Mouse (Mus musculus) CH12F3 (cell line): ENCODE measurements around the gene Cryba2.

Experiments used
- in situ Hi-C: fragments of 300-500 bp; cut with MboI; formaldehyde crosslinking; loops from 2 replicates; pipeline ENCODE4 v1.14.3; 2020; ENCODE audit warnings: low sequenced_read_pairs

Cryba2 gene

DNA sequence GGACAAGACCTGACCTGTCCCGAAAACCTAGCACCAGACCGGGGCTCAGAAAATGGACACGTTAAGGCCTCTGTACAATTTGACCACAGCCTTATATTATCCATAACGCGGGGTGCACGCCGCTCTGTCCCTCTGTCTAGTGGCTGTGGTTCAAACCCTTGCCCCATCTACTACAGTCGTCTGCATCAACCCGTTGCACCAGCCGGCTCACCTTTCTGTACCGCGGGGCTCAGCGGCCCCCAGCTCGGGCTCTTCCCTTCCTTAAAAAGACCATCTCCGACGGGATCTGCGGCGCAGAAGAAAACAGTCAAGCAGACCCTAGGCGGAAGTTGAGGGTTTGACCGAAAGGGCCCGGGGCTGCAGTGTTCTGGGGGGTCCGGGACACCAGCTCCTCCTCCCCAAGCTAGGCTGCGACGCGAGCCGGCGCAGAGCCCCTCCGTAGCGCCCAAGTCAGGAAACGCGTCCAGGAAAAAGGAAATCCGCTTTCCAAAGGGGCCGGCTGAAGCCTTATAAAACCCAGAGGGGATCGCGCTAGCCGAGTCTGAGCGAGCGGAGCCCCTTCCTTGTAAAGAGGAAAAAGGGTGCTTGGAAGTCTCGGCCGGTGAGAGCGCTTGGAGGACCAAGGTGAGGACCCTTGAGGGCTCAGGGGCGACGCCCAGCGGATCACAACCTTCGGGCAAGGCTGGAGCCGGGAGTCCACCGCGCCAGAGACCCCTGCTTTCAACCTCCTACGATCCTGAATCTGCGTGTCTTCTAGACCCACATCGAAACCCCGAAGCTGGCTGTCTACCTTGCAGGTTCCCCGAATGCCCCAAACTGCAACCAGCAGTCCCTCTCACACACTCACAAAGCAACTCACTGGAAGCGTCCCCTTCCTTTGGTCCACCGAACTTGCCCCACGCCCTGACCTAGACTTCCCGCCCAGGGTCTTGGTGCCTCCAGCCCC lies 8.5 kb downstream of the Cryba2 start:
- in situ Hi-C loops: no loop called here

DNA sequence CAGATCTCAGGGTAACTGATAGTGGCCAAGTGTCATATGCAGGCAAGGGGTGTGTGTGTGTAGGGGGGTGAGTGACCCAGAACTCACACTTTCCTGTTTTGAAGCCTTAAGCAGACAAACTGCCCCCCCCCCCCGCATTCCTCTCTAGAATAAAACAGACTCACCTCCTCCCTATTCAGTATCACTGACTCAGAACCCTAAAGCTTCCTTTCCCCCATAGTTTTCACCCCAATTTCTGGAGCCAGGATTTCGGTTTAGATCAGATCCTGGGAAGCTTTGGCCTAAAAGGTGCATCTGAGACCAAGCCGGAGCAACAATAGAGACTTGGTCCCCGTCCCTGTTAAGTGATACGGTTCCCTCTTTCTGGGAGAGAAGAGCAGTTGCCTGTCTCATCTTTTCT lies 9.5 kb downstream of the Cryba2 start:
- in situ Hi-C loops: no loop called here

DNA sequence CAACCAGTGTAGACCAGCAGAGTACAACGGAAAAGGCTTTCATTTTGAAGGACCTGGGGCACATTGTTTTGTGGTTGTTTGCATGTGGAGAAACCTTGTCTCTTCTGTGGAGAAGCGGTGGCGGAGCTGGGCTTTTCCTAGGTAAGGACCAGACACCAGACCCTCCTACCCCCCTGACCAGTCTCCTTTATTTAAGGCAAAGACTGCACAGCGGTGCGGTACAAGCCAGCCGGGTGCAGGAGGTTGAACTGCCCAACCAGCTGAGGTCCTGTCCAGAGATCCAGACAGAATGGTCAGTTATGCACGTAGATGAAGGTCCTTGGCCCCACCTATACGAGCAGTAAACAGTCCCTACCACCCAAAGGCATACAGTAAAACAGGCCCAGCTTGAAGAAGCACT lies 10.1 kb downstream of the Cryba2 start:
- in situ Hi-C loops: no loop called here

DNA sequence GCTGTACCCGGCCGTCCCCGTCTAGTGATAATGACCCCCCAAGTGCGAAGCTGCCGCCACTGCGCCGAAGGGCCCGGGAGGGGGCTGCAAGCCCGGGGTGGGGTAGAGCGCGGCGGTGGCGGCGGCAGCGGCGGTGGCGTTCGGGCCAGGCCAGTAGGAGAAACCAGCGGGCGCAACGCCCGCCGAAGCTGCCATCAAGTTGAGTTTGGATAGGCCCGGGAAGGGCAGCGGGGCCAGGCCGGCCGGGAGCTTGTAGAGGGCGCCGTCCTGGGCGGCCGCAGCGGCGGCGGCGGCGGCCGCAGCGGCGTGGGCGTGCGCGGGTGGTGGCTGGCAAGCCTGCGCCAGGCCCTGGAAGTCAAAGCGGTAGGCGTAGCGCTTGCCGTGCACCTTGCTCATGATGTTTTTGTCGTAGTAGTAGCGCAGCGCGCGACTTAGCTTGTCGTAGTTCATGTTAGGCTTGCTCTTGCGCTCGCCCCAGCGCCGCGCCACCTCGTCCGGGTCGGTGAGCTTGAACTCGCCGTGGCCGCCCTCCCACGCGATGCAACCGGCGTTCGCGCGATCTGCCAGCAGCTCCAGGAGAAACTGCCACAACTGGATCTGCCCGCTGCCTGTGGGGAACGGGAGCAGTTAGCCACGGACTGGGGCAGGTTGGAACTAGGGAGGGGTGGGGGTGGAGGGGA lies 10.7 kb downstream of the Cryba2 start:
- in situ Hi-C loops: no loop called here

DNA sequence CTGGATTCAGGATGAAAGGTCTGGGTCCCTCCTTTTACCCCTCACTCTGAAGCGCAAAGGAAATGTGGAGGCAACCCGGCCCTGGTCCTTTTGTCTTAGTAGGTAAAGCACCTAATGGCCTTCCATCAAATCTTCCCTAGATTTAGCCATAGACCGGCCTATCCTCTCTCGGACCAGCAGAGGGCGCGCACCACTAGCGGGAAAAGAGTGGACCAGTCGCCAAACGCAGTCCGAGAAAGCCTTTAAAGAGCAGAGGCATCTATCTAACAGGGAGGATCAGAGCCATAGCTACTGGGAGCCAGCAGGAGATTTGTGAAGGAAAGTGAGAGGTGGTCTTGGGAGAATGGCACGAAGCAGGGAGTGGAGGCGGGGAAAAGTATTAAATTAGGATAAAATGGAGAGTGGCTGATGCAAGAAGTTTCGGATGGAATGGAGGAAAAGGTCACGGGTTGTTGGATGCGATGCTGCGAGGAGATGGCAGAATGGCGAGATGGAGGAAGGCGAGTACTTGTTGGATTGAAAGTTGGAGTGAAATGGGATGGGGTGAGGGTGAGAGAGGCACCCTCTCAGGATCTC lies 12.1 kb downstream of the Cryba2 start:
- in situ Hi-C loops: no loop called here

DNA sequence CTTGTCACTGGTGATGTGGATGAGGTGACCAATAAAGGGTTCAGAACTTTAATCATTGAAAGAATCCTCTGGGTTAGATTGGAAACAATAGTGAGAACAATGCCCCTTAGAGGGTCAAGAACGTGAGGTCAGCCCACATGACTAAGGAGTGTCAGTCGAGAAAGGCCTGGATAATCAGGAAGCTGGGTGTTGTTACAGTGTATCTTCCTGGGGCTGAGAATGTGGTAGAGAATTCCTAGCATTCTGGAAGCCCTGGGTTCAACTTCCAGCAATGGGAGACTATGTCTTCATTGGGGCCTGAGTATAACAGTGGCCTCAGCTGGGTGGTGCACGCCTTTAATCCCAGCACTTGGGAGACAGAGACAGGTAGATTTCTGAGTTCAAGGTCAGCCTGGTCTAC lies 15.7 kb downstream of the Cryba2 start:
- in situ Hi-C loops: no loop called here

DNA sequence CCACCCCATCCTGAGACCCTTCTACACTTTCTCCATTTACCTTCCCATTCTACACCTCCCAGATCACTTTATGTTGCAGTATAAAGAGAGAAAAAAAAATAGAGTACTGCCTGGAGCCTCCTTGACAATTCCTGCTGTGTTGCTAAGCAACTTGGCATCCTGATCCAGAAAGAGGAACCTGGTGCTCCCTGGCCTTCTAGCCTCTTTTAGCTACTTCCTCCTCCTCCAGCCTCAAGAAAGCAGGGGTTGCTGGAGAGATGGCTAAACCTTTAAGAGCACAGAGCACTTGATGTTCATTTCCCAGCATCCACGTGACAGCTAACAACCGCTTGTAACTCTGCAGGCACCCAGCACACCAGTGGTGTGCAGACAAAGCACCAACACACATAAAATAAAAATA lies 20.7 kb downstream of the Cryba2 start:
- in situ Hi-C loops: no loop called here

DNA sequence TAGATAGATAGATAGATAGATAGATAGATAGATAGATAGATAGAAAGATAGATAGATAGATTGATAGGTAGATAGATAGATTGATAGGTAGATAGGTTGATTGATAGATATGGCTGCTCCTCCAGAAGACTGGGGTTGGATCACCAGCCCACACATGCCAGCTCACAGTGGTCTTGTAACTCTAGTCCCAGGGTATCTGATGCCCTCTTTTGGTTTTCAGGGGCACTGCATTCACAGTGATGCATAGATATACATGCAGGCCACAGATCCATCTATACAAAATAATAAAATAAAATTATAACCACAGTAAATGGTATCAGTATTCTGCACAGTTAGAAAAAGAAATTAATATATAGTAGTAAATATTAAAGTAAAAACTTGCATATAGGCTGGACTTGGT lies 31.2 kb downstream of the Cryba2 start:
- in situ Hi-C loops: no loop called here

DNA sequence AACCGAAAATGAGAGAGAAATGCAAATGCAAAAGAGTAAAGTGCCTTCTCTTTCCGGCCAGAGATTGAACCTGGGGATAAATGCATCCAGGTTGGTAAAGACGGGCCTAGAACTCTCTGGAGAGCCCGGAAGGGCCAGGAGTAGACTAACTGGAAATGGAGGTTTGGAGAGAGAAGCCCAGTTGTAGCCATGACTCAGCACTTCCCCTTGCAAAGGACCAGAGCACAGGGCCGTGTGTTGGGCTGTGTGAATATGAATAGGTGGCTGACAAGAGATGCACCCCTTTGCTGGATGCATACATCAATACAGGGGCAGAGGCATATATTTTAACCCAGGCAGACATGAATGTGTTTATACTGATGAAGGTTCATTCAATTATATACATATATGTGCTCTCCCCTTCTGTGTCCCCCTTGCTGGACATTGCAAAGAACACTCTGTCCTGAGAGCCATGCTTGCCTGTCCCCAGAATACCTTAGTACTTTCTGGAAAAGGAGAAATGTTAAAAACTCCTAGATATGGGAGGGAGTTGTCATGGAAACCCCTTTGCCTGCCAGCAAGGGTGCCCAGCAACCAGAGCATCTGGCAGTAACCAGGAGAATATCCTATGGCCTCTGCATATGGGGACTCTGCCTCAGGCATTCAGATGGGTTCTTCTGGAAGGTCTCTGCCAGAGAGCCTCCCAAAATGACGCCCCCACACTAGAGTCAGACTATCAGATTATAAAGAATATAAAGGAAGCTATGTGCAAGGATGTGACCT lies 33.5 kb downstream of the Cryba2 start:
- in situ Hi-C loops: no loop called here

DNA sequence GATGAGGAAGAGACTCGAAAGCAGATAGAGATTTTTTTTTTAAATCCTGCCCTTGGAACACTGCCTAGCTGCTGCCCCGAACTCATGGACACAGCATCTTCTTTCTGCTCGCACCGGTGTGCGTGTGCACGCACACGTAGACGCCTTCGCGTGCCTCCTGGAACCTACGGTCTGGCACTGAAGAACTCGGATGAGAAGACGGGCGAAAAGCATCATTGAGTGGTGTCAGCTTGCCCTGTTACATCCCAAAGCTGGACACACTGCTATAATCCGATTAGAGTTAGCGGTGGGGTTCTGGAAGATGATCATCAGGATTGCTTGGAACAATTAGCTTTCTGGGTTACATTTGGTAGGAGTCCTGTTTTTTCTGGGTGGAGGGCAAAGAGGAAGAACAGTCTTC lies 34.1 kb downstream of the Cryba2 start:
- in situ Hi-C loops: no loop called here

DNA sequence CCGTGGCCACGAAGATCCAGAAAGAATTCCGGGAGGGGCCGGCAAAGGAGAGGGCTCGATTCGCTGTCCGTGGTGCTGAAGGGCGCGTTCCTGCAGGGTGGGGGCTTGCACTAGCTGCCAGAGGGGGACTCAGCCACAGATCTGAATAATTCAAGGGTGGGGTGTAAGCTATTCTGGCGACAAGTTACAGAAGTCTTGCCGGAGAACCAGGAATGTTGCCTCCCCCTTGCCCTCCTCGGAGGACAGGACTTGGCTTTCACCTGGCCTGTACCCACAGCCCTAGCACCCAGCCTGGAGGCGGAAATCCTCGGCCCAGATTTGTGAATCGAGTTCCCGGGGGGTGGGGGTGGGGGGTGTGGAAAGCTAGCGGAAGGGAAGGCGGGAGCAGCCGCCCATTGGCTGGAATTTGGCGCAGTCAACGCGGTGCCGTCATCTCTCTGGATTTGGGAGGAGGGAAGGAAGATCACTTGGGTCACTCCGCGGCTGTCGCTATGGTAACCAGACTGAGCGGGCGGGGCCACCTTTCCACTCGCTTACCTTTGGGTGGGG lies 34.7 kb downstream of the Cryba2 start:
- in situ Hi-C loops: no loop called here

DNA sequence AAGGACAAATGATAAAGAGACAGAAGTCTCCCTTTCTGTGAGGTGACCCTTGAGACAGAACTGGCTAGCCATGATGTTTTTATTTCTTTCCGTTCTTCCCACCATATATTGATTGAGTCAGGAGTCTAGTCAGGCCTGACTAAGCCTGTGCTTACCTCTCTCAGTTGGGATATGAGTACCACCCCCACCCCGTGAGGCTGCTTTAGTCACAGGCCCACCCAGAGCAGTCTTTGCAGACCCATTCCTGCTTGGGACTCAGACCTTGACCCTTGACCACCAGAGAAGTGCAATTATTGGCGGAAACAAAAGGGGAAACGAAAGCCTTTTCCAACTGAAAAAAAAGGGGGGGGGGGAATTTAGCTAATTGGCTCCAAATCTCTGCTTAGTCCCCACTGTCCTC lies 35.3 kb downstream of the Cryba2 start:
- in situ Hi-C loops: no loop called here

DNA sequence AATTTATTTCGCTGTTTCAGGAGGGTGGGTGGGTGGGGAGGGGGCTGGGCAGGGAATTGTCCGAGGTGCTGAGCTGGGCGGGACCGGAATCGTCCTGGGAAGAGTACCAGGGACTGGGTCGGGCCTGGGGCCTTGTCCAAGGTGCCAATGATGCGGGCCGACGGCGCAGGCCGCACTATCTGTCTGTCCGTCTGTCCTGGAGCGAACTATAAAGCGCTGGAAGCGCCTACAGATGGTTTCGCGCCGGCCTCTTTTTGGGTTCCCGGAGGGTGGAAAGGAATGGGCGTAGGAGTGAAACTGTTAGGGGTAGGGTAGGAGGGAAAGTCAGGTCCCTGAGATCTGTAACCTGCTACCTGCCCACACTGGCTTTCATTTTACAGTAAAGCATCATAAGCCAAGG lies 35.7 kb downstream of the Cryba2 start:
- in situ Hi-C loops: no loop called here

DNA sequence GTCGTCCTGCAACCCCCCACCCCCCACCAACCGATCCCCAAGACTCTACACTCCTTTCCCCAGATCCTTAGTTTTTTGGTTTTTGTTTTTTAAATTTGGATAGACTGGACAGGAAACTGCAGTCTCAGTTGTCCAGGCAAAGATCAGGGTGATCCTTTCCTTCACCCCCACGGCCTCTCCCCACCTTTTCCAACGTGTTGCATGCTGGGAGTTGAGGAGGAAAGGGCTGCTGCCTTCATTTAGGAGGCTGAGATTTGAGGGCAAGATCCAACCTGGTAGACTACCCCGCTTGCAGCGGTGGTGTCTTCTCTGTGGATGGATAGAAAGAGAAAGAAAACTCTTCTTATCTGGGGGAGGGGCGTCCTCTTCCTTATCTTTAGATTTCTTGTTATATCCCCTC lies 36.2 kb downstream of the Cryba2 start:
- in situ Hi-C loops: no loop called here

DNA sequence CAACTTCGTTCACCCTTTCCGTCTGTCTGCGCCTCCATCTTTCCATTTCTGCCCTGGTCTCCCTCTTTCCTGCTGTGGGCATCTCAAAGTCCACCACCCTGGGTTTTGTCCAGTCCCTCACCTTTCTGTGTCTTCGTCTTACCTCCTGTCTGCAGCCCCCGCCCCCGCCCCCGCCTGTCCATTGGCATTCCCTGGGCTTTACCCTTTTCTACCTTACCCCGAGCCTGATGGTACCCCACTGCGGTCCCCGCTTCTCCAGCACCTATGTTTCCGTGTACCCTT lies 36.6 kb downstream of the Cryba2 start:
- in situ Hi-C loops: no loop called here

DNA sequence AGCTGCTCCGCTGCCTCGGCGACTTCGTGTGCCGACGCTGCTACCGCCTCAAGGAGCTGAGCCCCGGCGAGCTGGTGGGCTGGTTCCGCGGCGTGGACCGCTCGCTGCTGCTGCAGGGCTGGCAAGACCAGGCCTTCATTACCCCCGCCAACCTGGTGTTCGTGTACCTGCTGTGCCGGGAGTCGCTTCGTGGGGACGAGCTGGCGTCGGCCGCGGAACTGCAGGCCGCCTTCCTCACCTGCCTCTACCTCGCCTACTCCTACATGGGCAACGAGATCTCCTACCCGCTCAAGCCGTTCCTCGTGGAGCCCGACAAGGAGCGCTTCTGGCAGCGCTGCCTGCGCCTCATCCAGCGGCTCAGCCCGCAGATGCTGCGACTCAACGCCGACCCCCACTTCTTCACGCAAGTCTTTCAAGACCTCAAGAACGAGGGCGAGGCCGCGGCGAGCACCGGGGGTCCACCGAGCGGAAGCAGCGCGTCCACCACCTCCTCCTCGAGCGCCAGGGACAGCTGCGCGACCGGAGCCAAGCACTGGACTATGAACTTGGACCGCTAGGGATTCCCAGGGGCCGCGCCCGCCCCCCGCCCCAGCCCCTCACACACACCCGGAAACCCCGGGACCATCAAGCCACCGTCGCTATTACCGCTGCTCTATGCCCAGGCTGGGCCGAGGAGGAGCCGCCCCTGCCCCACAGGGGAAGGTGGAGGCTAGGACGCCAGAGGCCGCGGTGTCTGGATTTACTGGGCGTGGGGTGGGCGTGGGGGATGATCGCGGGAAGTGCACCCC lies 37.1 kb downstream of the Cryba2 start:
- in situ Hi-C loops: no loop called here

DNA sequence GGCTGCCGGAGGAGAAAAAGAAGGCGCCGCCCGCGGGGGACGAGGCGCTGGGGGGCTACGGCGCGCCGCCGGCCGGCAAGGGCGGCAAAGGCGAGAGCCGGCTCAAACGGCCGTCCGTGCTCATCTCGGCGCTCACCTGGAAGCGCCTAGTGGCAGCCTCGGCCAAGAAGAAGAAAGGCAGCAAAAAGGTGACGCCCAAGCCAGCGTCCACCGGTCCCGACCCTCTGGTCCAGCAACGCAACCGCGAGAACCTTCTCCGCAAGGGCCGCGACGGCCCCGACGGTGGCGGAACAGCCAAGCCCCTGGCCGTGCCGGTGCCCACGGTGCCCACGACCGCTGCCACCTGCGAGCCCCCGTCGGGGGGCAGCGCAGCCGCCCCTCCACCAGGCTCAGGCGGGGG lies 37.8 kb downstream of the Cryba2 start:
- in situ Hi-C loops: no loop called here

DNA sequence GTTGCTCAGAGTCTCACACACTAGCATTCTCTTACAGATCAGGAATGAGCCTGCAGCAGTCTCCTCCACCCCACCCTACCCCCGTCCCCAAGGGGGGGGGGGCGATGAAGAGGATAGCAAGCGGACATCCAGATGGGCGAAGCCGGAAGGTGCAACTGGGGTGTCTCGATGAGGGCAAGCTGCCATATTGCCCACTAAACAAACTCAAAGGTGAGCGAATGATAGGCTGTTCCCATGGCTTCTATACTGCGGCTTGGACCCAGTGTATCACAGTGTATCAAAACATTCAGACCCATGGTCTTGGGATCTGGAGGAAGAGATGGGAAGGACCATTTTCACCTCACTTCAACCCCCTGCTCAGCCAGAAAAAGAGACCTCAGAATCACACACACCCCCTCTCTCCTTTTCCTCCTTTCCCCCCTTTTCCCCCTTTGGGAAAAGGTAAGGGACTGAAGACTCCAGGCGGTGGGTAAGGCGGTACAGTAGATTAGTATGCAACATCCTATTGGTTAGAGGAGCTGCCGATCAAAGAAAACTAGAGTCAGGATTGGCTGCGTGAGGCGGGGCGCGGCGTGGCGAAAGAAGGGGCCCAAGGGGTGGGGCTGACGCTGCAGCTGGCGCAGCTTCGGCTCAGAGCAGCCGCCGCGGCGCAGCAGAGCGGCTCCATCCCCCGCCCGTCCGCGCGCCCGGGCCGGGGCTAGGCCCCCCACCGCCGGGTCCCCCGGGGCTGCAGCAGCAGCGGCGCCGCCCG lies 38.5 kb downstream of the Cryba2 start, which contains the start of gene Cdk5r2:
Gene Cdk5r2, plus strand, starts transcription at position 629 of the 751 bp plus-strand sequence.
- in situ Hi-C loops: no loop called here

DNA sequence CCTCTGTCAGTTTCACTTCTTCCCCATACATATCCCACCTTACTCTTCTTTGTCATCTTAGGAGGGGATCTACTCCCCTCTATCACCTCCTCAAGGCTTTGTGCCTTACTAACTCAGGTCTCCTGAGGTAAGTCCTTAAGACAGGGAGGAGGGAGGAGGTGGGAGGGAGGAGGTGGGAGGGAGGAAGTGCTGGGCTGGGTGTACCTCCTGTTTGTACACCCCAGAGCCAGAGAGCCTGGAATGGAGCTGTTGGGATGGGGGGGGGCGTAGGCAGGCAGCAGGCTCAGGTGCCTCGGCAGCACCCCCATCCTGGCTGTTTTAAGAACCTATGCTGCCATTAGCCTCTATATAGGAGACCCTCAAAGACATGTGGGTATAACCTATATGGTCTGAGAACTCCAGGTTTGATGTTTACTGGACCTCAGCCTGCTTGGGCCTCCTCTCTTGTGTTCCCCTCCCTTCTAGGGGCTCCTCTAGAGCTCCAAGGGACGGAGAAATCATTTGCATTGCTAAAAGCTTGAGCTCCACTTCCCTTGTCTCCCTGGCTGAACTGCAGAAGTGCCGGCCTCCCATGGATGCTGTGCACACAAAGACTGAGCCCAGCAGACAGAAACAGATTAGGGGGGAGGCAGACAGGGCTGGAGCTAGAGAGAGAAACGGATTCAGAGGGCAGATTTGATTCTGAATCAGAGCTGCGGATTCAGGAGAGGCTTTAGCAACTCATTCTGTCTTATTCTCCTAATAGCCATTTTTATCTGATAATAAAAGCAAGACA lies 41.8 kb downstream of the Cryba2 start:
- in situ Hi-C loops: no loop called here
